ENCODE assay signal across 22 mouse cellular contexts in genomic region chr13:29698307-29698985, GRCm38 (mm10).
DNase-seq lines count a peak whose midpoint lies in the region; ATAC-seq and TF ChIP-seq lines count a peak whose summit lies in the region.
"Had no signal": no experiment of that assay in that cellular context is flagged by ENCODE, and none has a peak within 500 bp of the region (broad histone marks: within the 10 kb centered on the region; RNA-seq: fewer than 3 reads in every experiment).

No protein-coding gene starts in this region.

- no peak overlapping the region for H3K27ac ChIP-seq in heart, adult 2 months
- no peak overlapping the region for H3K27ac ChIP-seq in hindbrain, embryonic 12.5 days
- H3K27ac ChIP-seq: embryonic facial prominence, embryonic 13.5 days; heart, embryonic 10.5 days; hindbrain, embryonic 14.5 days; intestine, embryonic 15.5 days; liver, embryonic 12.5 days; midbrain, embryonic 13.5 days had no signal

- H3K9ac ChIP-seq in heart, adult 2 months (ENCODE audit: low read depth, low read length): no peak overlapping the region
- no peak overlapping the region for H3K9ac ChIP-seq in hindbrain, embryonic 12.5 days
- H3K9ac ChIP-seq: embryonic facial prominence, embryonic 13.5 days; hindbrain, embryonic 14.5 days; intestine, embryonic 15.5 days; liver, embryonic 12.5 days; midbrain, embryonic 13.5 days had no signal

- intact Hi-C loops in heart, adult 2 months (cut with DNase I): no loop called here

- H3K9me3 ChIP-seq in hindbrain, embryonic 12.5 days (replicated peaks): no peaks in the 10 kb centered on the region
- H3K9me3 ChIP-seq: embryonic facial prominence, embryonic 13.5 days; heart, embryonic 10.5 days; intestine, embryonic 15.5 days; liver, embryonic 12.5 days; midbrain, embryonic 13.5 days had no signal

- no peak overlapping the region for H3K4me2 ChIP-seq in hindbrain, embryonic 12.5 days (replicated peaks)
- H3K4me2 ChIP-seq: embryonic facial prominence, embryonic 13.5 days; hindbrain, embryonic 14.5 days; intestine, embryonic 15.5 days; liver, embryonic 12.5 days; midbrain, embryonic 13.5 days had no signal

- 35% methylated on average over 5 of the region's 5 CpGs for WGBS in heart, adult 2 months
- 84% methylated on average over 5 of the region's 5 CpGs for WGBS in hindbrain, embryonic 12.5 days

- H3K36me3 ChIP-seq in heart, adult 2 months (ENCODE audit: control insufficient read depth, insufficient read depth, low read length): peaks cover 17% of the 10 kb centered on the region
- H3K36me3 ChIP-seq in hindbrain, embryonic 12.5 days: no peaks in the 10 kb centered on the region
- H3K36me3 ChIP-seq: embryonic facial prominence, embryonic 13.5 days; heart, embryonic 10.5 days; intestine, embryonic 15.5 days; liver, embryonic 12.5 days; midbrain, embryonic 13.5 days had no signal

- no peak for ATAC-seq in hindbrain, embryonic 12.5 days (ENCODE audit: low FRiP score)
- ATAC-seq: intestine, embryonic 15.5 days; liver, embryonic 12.5 days; midbrain, embryonic 13.5 days had no signal

- no peaks in the 10 kb centered on the region for H3K27me3 ChIP-seq in heart, adult 2 months (ENCODE audit: control insufficient read depth, insufficient read depth, low read length)
- no peaks in the 10 kb centered on the region for H3K27me3 ChIP-seq in hindbrain, embryonic 12.5 days
- H3K27me3 ChIP-seq: embryonic facial prominence, embryonic 13.5 days; intestine, embryonic 15.5 days; liver, embryonic 12.5 days; midbrain, embryonic 13.5 days had no signal

- DNase-seq in heart, adult 11 months: peak; percentile 83
- no peak for DNase-seq in heart, adult 2 months
- peak; percentile 36 for DNase-seq in kidney, adult 9 months
- peak; percentile 46 to 49 for DNase-seq in kidney, postnatal 4 days
- peak; percentile 30 for DNase-seq in lung, postnatal 36 days
- DNase-seq in cerebellum, postnatal 14 days: no peak
- DNase-seq in adrenal gland, adult 8-10 months: no peak
- DNase-seq: adrenal gland, adult 2 months; cerebellum, adult 11 months; cerebellum, postnatal 36 days; gastrocnemius, postnatal 14 days; heart, postnatal 14 days; right cerebral cortex, adult 18-20 months; spleen, adult 18-20 months; thymus, postnatal 25 days had no signal

- peaks cover 10% of the 10 kb centered on the region for H3K4me1 ChIP-seq in heart, adult 2 months (ENCODE audit: control insufficient read depth, insufficient read depth, low read length)
- H3K4me1 ChIP-seq in hindbrain, embryonic 12.5 days: no peaks in the 10 kb centered on the region
- H3K4me1 ChIP-seq: embryonic facial prominence, embryonic 13.5 days; liver, embryonic 12.5 days; midbrain, embryonic 13.5 days had no signal

- no peak for TF ChIP-seq CTCF in heart, adult 2 months (IDR thresholded peaks at IDR 0.05)

- no peak for TF ChIP-seq EP300 in heart, adult 2 months (IDR thresholded peaks at IDR 0.05; ENCODE audit: insufficient read depth, low read depth, low read length)

- H3K79me2 ChIP-seq in heart, adult 2 months (replicated peaks; ENCODE audit: control insufficient read depth, insufficient read depth, low read length): no peaks in the 10 kb centered on the region

- TF ChIP-seq POLR2A in heart, adult 2 months (IDR thresholded peaks at IDR 0.05; ENCODE audit: insufficient read depth, low read depth, low read length): no peak

- no peak overlapping the region for H3K4me3 ChIP-seq in heart, adult 2 months
- no peak overlapping the region for H3K4me3 ChIP-seq in hindbrain, embryonic 12.5 days
- H3K4me3 ChIP-seq: embryonic facial prominence, embryonic 13.5 days; heart, embryonic 10.5 days; intestine, embryonic 15.5 days; liver, embryonic 12.5 days; midbrain, embryonic 13.5 days had no signal

Comparison
In these comparisons a context has a peak if more than half of its experiments do, and no peak if none do; other contexts are left out.
1. DNase-seq: peak in heart, adult 11 months (single experiment), kidney, adult 9 months (single experiment), kidney, postnatal 4 days (2 of 2) and lung, postnatal 36 days (single experiment); none in heart, adult 2 months (0 of 2), cerebellum, postnatal 14 days (0 of 2) and adrenal gland, adult 8-10 months (single experiment).